Mouse (Mus musculus): ENCODE measurements at regions not wholly inside any gene's neighbourhood (a gene's known extent, or its start where the extent isn't known, plus 50 kb on each side); places are given as distances from the start of the nearest gene placed in this dataset.

GRCm38 (mm10) chr2:75407560-75407959, 251.5 kb upstream of the Hnrnpa3 start:
- DNase-seq (ENCODE audit: low read depth, low spot score), result no peak

- DNase-seq (ENCODE audit: low read depth, low spot score), result no peak
These were observed 251.0 kb upstream of the Hnrnpa3 start for GRCm38 (mm10) chr2:75408016-75408415.

- DNase-seq (ENCODE audit: low read depth, low spot score), result no peak
These were observed 249.3 kb upstream of the Hnrnpa3 start for GRCm38 (mm10) chr2:75409806-75410205.

GRCm38 (mm10) chr2:75412735-75413134, 246.3 kb upstream of the Hnrnpa3 start:
- DNase-seq (ENCODE audit: low read depth, low spot score), result peak; percentile 48

- DNase-seq (ENCODE audit: low read depth, low spot score), result no peak
These were observed 240.4 kb upstream of the Hnrnpa3 start for GRCm38 (mm10) chr2:75418689-75419088.

- DNase-seq (ENCODE audit: low read depth, low spot score), result no peak
These were observed 239.9 kb upstream of the Hnrnpa3 start for GRCm38 (mm10) chr2:75419142-75419541.

GRCm38 (mm10) chr2:75422798-75423685, 236.0 kb upstream of the Hnrnpa3 start:
- no peak for DNase-seq (ENCODE audit: low read depth, low spot score)

GRCm38 (mm10) chr2:75423872-75424271, 235.2 kb upstream of the Hnrnpa3 start:
- no peak for DNase-seq (ENCODE audit: low read depth, low spot score)

- no peak for DNase-seq (ENCODE audit: low read depth, low spot score)
These were observed 234.7 kb upstream of the Hnrnpa3 start for GRCm38 (mm10) chr2:75424363-75424762.

- no peak for DNase-seq (ENCODE audit: low read depth, low spot score)
These were observed 234.2 kb upstream of the Hnrnpa3 start for GRCm38 (mm10) chr2:75424911-75425310.

GRCm38 (mm10) chr2:75425384-75425783, 233.7 kb upstream of the Hnrnpa3 start:
- no peak for DNase-seq (ENCODE audit: low read depth, low spot score)

GRCm38 (mm10) chr2:75425791-75426190, 233.3 kb upstream of the Hnrnpa3 start:
- DNase-seq (ENCODE audit: low read depth, low spot score), result no peak

- DNase-seq (ENCODE audit: low read depth, low spot score), result no peak
These were observed 231.1 kb upstream of the Hnrnpa3 start for GRCm38 (mm10) chr2:75427936-75428458.

- DNase-seq (ENCODE audit: low read depth, low spot score), result no peak
These were observed 228.7 kb upstream of the Hnrnpa3 start for GRCm38 (mm10) chr2:75430161-75430940.

- no peak for DNase-seq (ENCODE audit: low read depth, low spot score)
These were observed 227.1 kb upstream of the Hnrnpa3 start for GRCm38 (mm10) chr2:75431981-75432380.

GRCm38 (mm10) chr2:75434521-75434920, 224.5 kb upstream of the Hnrnpa3 start:
- DNase-seq (ENCODE audit: low read depth, low spot score), result no peak

- no peak for DNase-seq (ENCODE audit: low read depth, low spot score)
These were observed 219.4 kb upstream of the Hnrnpa3 start for GRCm38 (mm10) chr2:75439522-75440230.

- no peak for DNase-seq (ENCODE audit: low read depth, low spot score)
These were observed 216.4 kb upstream of the Hnrnpa3 start for GRCm38 (mm10) chr2:75442632-75443031.

- no peak for DNase-seq (ENCODE audit: low read depth, low spot score)
These were observed 213.9 kb upstream of the Hnrnpa3 start for GRCm38 (mm10) chr2:75445189-75445588.

GRCm38 (mm10) chr2:75446996-75447715, 211.9 kb upstream of the Hnrnpa3 start:
- no peak for DNase-seq (ENCODE audit: low read depth, low spot score)

GRCm38 (mm10) chr2:75448221-75448620, 210.8 kb upstream of the Hnrnpa3 start:
- DNase-seq (ENCODE audit: low read depth, low spot score), result no peak
